Mouse (Mus musculus) stomach, postnatal 0 days (tissue): ENCODE measurements at regions not wholly inside any gene's neighbourhood (a gene's known extent, or its start where the extent isn't known, plus 50 kb on each side); places are given as distances from the start of the nearest gene placed in this dataset.

ENCODE experiments used
- CTCF ChIP-seq: IDR thresholded peaks from 2 replicates; pipeline ENCODE4 v1.5.1; 2016; ENCODE audit warnings: antibody characterized with exemption, low read depth, mild to moderate bottlenecking, moderate library complexity
- EP300 ChIP-seq: optimal IDR thresholded peaks from 2 replicates; pipeline ENCODE3; 2016; ENCODE audit warnings: antibody characterized with exemption

- no peak for TF ChIP-seq CTCF
- TF ChIP-seq EP300 = no peak
These were observed 130.5 kb downstream of the Gm10131 start for GRCm38 (mm10) chr8:33980999-33981398.
